Mouse (Mus musculus) intestine, embryonic 16.5 days (tissue): ENCODE results near the gene Polk. TPM values are rescaled to one million over a fixed set of nuclear protein-coding genes. Genes with fewer than 3 reads are reported as not detected.

Source experiments
- ATAC-seq: fragments of 200-750 bp; cut with Nextera tagmentation; 2 replicates; pipeline ENCODE4 v1.8.0; 2017; ENCODE audit warnings: moderate TSS enrichment, moderate library complexity
- H3K27ac ChIP-seq: fragments of 300-500 bp; sonication (generic); 2 replicates; pipeline ENCODE4 v1.5.1; 2014; ENCODE audit warnings: mild to moderate bottlenecking, low read length
- H3K27me3 ChIP-seq: fragments of 300-500 bp; sonication (generic); replicated peaks from 2 replicates; pipeline ENCODE4 v1.6.1; 2014; ENCODE audit warnings: low read length, control low read depth, mixed read lengths; ENCODE audit not compliant: control insufficient read depth, insufficient read depth
- H3K36me3 ChIP-seq: fragments of 300-500 bp; sonication (generic); 2 replicates; pipeline ENCODE4 v1.6.1; 2014; ENCODE audit warnings: low read length, control low read depth; ENCODE audit not compliant: control insufficient read depth, insufficient read depth
- H3K4me1 ChIP-seq: fragments of 300-500 bp; sonication (generic); 2 replicates; pipeline ENCODE4 v1.6.1; 2014; ENCODE audit warnings: low read length, control low read depth, mixed read lengths; ENCODE audit not compliant: control insufficient read depth, insufficient read depth
- H3K4me2 ChIP-seq: fragments of 300-500 bp; sonication (generic); 2 replicates; pipeline ENCODE4 v1.6.1; 2014; ENCODE audit warnings: low read depth, low read length, control low read depth
- H3K4me3 ChIP-seq: fragments of 300-500 bp; sonication (generic); 2 replicates; pipeline ENCODE4 v1.5.1; 2014; ENCODE audit warnings: mild to moderate bottlenecking, low read length
- H3K9ac ChIP-seq: fragments of 300-500 bp; sonication (generic); 2 replicates; pipeline ENCODE4 v1.6.1; 2014; ENCODE audit warnings: low read depth, low read length
- H3K9me3 ChIP-seq: fragments of 300-500 bp; sonication (generic); 2 replicates; pipeline ENCODE4 v1.6.1; 2016; ENCODE audit warnings: low read length, control low read depth; ENCODE audit not compliant: control insufficient read depth
- WGBS: fragments of 180-500 bp; shearing (Covaris S2); extraction: QIAGEN DNeasy Blood & Tissue Kit; methylation state at CpG from one replicate; pipeline ENCODE4 v1.1.7; 2014; 5-methylcytosine and 5-hydroxymethylcytosine counted together
- polyA plus RNA-seq: library from polyadenylated mRNA; unstranded; fragments of >200 nt; fragmentation: Nextera tagmentation; extraction: Ambion mirVana; gene quantifications from 2 replicates; pipeline ENCODE4 v1.2.1, GENCODE M21; 2015

Polk gene
- polyA plus RNA-seq, 1 experiment from 2014 or later = 8.0 TPM

- no peak overlapping the region for H3K4me2 ChIP-seq
- no peak for ATAC-seq
- no peaks in the 10 kb centered on the region for H3K27me3 ChIP-seq
- no peak overlapping the region for H3K27ac ChIP-seq
- no peaks in the 10 kb centered on the region for H3K36me3 ChIP-seq
- H3K9me3 ChIP-seq = no peaks in the 10 kb centered on the region
- whole genome bisulfite sequencing = 76% methylated on average over 4 of the region's 4 CpGs
- H3K4me3 ChIP-seq = no peak overlapping the region
- H3K9ac ChIP-seq = no peak overlapping the region
- H3K4me1 ChIP-seq = peaks cover 3% of the 10 kb centered on the region
These were observed 83.8 kb downstream of the Polk start for GRCm38 (mm10) chr13:96458606-96459005.

GRCm38 (mm10) chr13:96458018-96458417 is 84.4 kb downstream of the Polk start:
- no peak overlapping the region; the same call in 1 of the 2 replicates for H3K4me2 ChIP-seq
- no peaks in the 10 kb centered on the region for H3K27me3 ChIP-seq
- peak; percentile 85 for ATAC-seq
- H3K36me3 ChIP-seq = no peaks in the 10 kb centered on the region
- H3K9me3 ChIP-seq = no peaks in the 10 kb centered on the region
- no peak overlapping the region for H3K9ac ChIP-seq
- H3K4me3 ChIP-seq = no peak overlapping the region
- H3K4me1 ChIP-seq = peaks cover 3% of the 10 kb centered on the region
- 54% methylated on average over 5 of the region's 5 CpGs for WGBS
- no peak overlapping the region for H3K27ac ChIP-seq

GRCm38 (mm10) chr13:96457566-96457965 is 84.8 kb downstream of the Polk start:
- Histone ChIP-seq H3K27me3 (no peaks in the 10 kb centered on the region), H3K4me1 (peaks cover 3% of the 10 kb centered on the region), H3K27ac (no peak overlapping the region; the same call in 1 of the 2 replicates), H3K9ac (no peak overlapping the region), H3K4me2 (no peak overlapping the region; the same call in 1 of the 2 replicates), H3K36me3 (no peaks in the 10 kb centered on the region), H3K9me3 (no peaks in the 10 kb centered on the region), H3K4me3 (no peak overlapping the region)
- WGBS = 75% methylated on average over 5 of the region's 5 CpGs
- ATAC-seq = peak; percentile 8; the same call in 1 of the 2 replicates

- Histone ChIP-seq H3K9ac (no peak overlapping the region), H3K4me1 (peaks cover 6% of the 10 kb centered on the region), H3K27ac (no peak overlapping the region), H3K27me3 (no peaks in the 10 kb centered on the region), H3K4me2 (no peak overlapping the region), H3K36me3 (no peaks in the 10 kb centered on the region), H3K4me3 (no peak overlapping the region), H3K9me3 (no peaks in the 10 kb centered on the region)
- 70% methylated on average over 3 of the region's 3 CpGs for WGBS
- ATAC-seq = peak; percentile 66
These were observed 88.1 kb downstream of the Polk start for GRCm38 (mm10) chr13:96454288-96454687.

GRCm38 (mm10) chr13:96452621-96453020 is 89.8 kb downstream of the Polk start:
- H3K9me3 ChIP-seq = no peaks in the 10 kb centered on the region
- no peak for ATAC-seq
- no peaks in the 10 kb centered on the region for H3K27me3 ChIP-seq
- H3K36me3 ChIP-seq = no peaks in the 10 kb centered on the region
- H3K4me3 ChIP-seq = no peak overlapping the region
- 0 out of 2 replicates have a peak, but pooled peaks cover 2% of the 10 kb centered on the region for H3K4me1 ChIP-seq
- no peak overlapping the region for H3K4me2 ChIP-seq
- 95% methylated on average over 3 of the region's 3 CpGs for WGBS
- no peak overlapping the region for H3K27ac ChIP-seq
- H3K9ac ChIP-seq = no peak overlapping the region

- Histone ChIP-seq H3K27me3 (no peaks in the 10 kb centered on the region), H3K4me2 (no peak overlapping the region), H3K4me3 (no peak overlapping the region), H3K36me3 (no peaks in the 10 kb centered on the region), H3K9ac (no peak overlapping the region), H3K4me1 (0 out of 2 replicates have a peak, but pooled peaks cover 2% of the 10 kb centered on the region), H3K9me3 (no peaks in the 10 kb centered on the region), H3K27ac (peak overlapping the region; percentile 65)
- 77% methylated on average over 11 of the region's 11 CpGs for WGBS
- ATAC-seq = peak; percentile 66
These were observed 90.8 kb downstream of the Polk start for GRCm38 (mm10) chr13:96451386-96452140.

- H3K27ac ChIP-seq = no peak overlapping the region
- H3K4me1 ChIP-seq = 0 out of 2 replicates have a peak, but pooled peaks cover 2% of the 10 kb centered on the region
- H3K9ac ChIP-seq = no peak overlapping the region
- H3K4me3 ChIP-seq = no peak overlapping the region
- H3K36me3 ChIP-seq = no peaks in the 10 kb centered on the region
- H3K27me3 ChIP-seq = no peaks in the 10 kb centered on the region
- no peak overlapping the region for H3K4me2 ChIP-seq
- no peaks in the 10 kb centered on the region for H3K9me3 ChIP-seq
- ATAC-seq = peak; percentile 49; the same call in 1 of the 2 replicates
- 82% methylated on average over 7 of the region's 7 CpGs for WGBS
These were observed 91.5 kb downstream of the Polk start for GRCm38 (mm10) chr13:96450869-96451268.

GRCm38 (mm10) chr13:96450205-96450856 is 92.0 kb downstream of the Polk start:
- no peaks in the 10 kb centered on the region for H3K27me3 ChIP-seq

GRCm38 (mm10) chr13:96440436-96440835 is 101.9 kb downstream of the Polk start:
- Histone ChIP-seq H3K27me3 (no peaks in the 10 kb centered on the region), H3K4me1 (no peaks in the 10 kb centered on the region), H3K4me3 (no peak overlapping the region), H3K4me2 (no peak overlapping the region), H3K9me3 (no peaks in the 10 kb centered on the region), H3K27ac (no peak overlapping the region), H3K36me3 (no peaks in the 10 kb centered on the region), H3K9ac (no peak overlapping the region)
- ATAC-seq = no peak
- 92% methylated on average over 4 of the region's 4 CpGs for WGBS

More at GRCm38 (mm10) chr13:96450205-96450856, 92.0 kb downstream of the Polk start:
- Histone ChIP-seq H3K9me3 (no peaks in the 10 kb centered on the region), H3K4me1 (0 out of 2 replicates have a peak, but pooled peaks cover 2% of the 10 kb centered on the region), H3K36me3 (no peaks in the 10 kb centered on the region), H3K9ac (no peak overlapping the region), H3K27ac (peak overlapping the region; percentile 60; the same call in 1 of the 2 replicates), H3K4me2 (no peak overlapping the region), H3K4me3 (no peak overlapping the region)
- ATAC-seq = peak; percentile 41; the same call in 1 of the 2 replicates
- 67% methylated on average over 11 of the region's 11 CpGs for WGBS
